Mouse (Mus musculus) right cerebral cortex, adult 2 months (tissue): ENCODE data around the gene Thra.

Source experiments
- DNase-seq, 2 experiments: peaks; one replicate each; pipeline ENCODE4 v3.0.0; 2021 to 2022; ENCODE audit warnings: low spot score in 2 of 2

The Thra gene

DNA sequence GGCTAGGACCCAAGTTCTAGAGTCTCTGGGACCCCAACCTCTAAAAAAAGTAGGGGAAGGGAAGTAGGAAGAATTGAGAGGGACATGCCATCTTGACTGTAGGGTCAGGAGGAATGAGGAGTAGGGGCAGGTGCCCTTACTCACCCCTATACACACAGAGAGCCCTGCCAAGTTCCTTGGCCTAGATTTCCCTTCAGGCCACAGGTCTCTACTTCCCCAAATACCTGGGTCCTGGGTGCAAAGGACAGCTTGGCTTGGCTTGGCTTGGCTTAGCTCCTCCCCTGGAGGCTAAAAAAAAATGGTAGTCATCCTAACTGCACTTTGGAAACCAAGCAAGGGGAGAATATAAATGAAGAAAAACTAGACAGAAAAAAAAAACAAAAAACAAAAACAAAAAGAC lies 24.3 kb downstream of the Thra start:
- no peak for DNase-seq

DNA sequence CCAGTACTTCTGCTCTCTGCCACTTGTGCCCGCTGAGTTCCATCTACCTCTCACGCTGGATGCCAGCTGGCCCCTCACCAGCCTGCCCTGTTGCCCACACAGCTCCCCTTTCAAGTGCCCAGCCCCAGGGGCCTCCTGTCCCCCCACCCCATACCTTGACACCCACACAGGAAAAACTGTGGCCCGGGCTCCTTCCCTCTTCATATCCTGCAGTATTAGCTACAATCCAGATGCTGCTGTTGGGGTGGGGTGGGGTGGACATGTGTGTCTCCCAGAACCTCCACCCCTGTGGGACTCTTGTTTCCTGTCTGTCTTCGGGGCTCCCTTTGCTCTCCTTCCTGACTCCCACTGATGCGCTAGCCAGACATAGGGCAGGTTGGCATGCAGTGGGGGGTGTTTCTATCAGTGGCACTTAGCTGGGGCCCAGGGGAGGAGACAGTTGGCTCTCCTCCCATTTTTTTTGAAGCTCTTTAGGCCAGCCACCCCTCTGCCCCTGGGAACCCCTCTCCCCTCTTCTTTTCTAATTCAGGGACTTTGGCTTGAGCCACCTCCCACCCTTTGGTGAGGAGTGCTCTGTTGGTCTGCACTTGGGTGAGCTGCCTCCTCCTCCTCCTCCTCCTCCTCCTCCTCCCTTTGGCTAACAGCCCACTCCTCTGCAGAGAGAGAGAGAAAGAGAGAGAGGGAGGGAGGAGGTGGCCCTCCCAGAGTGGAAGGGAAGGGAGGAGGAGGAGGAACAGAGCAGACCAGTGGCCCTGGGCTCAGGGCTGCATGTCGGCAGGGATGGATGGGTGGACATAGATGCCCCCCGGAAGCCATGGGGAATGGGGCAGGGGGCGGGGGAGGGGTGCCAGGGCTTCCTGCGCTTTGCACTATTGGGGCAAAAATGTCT lies 25.2 kb downstream of the Thra start:
- no peak for DNase-seq

DNA sequence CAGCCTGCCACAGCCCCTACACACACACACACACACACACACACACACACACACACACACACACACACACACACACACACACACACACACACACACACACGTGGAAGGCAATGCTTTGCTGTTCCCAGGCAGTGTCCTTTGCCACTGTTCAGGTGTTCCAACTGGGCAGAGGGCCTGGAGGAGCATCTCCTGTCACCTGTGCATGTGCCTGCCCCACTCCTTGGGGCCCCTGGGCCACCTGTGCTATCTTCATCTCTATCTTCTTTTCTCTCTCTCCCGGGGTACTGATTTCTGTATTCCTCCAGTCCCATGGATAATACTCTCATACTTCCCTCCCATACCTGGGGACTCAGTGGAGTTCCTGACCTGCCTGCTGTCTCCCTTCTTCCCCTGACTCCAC lies 25.9 kb downstream of the Thra start:
- DNase-seq = no peak

DNA sequence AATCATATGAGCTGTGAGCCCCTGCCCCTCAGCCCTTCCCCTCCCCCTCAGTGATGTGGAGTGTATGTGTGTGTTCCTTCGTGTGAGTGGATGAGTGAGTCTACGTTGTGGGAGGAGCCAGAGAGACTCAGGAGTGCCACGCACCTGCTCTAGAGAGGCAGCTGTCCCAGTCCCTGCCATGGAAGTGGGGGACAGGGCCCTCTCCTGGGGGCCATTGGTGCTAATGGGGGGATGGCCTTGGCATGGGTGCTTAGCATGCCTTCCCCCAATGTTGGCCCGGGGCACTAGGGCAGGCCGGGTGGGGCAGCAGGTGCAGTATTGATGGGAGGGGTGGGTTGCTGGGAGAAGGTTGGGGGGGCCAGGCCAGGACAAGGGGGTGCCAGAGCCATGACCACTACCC lies 26.4 kb downstream of the Thra start:
- no peak for DNase-seq

DNA sequence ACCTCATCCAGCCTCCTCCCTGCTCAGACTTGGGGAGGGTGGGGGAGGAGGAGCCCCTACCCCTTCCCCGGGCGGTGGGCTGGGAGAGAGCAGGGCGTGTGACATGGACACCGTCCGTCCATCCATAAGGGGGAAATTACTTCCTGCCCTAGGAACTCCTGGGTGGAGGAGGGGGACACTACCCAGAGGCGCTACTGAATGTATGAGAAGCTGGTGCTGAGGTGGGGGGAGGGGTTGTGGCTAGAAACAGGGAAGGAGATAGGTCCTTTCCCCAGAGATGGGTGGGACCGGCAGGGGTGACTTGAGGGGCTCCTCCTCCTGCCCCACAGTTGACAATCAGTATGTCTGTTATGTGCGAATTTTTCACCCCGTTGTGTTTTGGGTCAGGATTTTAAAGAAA lies 26.8 kb downstream of the Thra start:
- DNase-seq = peak; percentile 50 to 61

DNA sequence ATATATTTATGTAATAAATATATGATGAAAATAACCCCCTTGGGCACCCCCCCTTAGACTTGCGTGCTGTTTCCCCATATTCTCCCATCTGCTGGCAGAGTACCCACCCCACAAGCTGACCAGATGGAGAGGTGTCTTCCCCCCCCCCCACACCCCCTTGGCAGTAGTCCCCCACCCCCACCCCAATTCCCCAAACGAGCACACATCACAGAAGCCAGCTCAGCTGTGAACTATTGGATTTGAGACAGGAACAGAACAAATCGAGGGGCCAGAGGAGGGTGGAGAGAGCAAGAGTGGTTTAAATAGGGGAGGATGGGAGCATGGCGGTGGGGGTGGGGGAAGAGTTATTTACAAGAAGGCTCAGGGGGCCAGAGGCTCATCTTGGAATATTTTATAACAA lies 27.3 kb downstream of the Thra start:
- DNase-seq = no peak

DNA sequence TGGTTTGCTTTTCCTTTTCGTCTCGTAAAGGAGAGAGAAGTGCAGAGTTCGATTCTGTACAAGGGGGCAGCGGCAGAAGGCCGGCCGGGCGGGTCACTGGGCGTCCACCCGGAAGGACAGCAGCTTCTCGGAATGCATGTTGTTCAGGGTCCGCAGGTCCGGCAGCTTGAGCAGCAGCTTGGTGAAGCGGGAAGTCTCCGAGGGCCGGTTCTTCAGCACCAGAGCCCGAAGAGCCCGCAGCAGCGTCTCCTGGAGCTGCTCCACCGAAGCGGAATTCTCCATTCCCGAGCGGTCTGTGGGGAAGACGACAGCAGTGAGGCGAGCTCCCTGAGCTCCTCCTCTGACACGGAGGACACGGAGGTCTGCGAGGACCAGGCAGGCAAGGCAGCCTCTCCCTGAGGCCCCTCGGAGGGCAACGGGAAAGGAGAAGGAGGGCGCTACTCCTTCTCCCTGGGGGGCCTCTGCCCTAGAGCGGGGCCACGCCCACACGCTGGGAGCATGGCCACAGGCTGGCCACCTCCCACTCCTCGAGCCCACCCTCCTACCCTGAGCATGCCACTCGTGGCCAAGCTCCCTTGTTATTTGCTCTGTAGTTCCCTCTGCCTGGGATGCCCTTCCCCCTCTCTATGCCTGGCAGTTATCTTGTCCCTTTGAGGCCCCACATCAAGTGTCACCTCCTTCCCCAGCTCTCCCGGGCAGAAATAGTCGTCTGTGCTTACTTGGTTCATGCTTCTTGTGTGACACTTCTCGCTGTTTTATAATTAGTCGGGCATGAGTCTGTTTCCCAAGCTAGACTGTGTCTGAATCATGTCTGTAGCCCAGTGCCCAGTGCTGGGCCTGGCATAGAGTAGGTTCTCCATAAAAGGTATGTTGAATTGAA lies 27.9 kb downstream of the Thra start:
- peak; percentile 51 to 54 for DNase-seq

DNA sequence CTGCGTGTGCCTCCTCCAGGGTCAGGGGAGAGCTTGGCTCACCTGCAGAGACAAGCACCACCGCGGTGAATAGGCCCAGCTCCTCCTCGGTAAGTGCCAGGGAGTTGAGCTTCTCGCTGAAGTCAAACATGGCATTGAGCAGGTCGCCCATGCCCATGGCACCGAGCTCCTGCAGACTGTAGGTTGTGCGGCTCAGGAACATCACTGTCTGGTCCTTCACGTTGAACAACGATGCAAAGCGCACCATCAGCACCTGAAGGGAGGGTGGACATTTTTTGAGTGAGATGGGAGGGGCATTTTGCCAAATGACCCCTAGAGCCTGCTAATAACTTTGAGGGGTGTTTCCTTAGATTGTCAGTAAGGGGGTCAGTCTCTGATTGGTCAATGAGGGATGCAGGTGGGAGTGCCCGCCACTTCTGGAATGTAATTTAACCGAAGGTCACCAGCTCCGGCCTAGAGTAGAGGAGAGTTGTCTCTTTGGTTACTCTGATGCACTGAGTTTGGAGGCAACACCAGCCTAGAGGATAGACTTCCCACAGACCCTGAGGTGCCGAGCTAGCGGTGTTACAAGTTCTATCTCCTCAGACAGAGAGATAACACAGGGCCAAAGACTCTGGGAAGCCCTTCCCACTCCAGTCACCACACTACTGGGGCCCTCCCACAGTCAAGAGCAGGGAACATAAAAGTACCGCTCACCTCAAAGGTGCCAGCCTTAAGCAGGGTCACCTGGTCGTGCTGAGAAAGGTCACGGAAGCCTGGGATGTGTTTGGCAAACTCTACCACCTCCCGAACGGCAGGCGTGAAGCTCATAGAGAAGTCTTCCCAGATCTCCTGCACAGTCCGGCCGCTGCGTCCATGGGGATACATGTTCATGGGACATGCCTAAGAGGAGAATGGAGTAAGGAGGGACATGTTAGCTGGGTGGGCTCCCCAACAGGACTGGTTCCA lies 28.8 kb downstream of the Thra start:
- DNase-seq = no peak

DNA sequence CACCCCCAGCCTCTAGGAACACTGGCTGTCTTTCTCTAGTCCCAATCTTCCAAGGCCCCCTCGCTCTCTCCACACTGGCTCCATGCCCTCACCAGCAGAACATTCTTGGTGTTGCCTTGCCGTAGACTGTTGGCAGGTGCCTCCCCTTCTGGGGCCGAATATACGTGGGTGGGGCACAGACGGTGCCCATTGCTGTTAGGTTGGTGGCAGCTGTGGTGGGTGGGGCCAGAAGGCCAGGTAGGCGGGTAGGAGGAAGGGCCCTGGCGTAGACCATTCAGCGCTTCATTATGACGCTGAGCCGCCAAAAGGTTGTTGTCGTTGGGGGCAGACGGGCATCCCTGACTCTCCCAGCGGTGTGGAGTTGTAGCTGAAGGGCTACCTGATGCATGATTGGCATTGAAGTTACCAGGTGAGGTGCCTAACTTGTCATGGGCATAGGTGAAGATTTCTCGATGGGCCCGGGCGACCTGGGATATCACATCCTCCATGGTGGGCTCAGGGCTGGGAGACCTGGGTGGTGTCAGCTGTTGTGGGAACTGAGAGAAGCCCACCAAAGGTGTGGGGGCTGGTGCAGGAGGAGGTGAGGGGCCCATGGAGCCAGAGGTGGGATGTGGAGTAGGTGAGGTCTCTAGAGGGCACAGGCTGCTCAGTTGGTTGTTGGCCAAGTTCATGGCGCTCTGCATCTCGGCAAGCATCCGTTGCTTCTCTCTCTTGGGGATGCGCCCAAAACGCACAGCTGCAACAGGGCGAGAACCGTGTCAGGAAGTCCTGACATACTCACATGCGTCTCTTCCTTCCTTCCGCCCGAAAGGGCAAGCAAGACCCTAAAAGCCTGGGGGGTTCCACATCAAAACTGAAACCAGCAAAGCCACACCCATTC lies 29.9 kb downstream of the Thra start:
- peak; percentile 78 for DNase-seq

DNA sequence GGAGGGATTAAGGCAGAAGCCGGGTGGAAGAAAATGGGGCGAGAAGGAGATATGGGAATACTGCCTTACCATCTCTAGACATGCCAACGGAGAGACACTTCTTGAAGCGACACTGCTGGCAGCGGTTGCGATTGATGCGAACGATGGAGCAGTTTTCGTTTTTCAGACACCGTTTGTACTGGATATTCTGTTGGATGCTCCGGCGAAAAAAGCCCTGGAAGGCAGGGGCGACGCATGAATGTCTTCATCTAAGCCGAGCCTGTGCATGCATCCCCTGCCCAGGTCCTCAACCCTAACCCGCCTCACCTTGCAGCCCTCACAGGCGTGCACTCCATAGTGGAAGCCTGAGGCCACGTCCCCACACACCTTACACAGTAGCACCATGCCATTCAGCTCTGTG lies 30.7 kb downstream of the Thra start:
- DNase-seq = peak in 1 of 2 experiments; percentile 34

DNA sequence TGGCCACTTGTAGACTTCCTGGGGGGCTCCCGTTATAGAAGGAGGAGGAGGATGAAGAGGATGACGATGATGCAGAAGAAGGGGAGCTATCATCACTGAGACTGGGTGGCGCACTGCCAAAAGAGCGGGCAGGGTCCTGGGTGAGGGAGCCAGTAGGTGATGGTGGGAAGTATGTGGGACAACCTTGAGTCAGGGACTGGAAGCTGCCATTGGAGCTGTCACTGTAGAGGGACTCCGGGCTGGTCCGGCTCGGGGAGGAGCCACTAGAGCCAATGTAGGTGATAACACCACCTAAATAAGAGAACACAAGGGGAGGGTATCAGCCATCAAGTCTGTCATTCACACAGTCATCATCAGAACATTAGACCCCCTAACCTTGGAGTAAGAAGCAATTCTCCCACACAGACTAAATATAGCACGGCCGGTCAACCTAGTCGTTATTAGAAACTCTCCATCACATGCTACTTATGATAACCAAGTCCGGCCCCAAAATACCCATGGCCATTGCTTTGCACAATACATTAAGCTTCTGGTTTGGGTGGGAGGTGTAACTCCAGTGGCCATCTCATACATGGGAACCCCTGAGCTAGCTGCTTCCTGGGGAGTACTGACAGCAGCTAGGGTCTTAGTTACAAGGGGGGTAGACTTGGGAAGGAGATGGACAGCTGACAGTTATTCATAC lies 31.5 kb downstream of the Thra start:
- peak in 1 of 2 experiments; percentile 47 for DNase-seq

DNA sequence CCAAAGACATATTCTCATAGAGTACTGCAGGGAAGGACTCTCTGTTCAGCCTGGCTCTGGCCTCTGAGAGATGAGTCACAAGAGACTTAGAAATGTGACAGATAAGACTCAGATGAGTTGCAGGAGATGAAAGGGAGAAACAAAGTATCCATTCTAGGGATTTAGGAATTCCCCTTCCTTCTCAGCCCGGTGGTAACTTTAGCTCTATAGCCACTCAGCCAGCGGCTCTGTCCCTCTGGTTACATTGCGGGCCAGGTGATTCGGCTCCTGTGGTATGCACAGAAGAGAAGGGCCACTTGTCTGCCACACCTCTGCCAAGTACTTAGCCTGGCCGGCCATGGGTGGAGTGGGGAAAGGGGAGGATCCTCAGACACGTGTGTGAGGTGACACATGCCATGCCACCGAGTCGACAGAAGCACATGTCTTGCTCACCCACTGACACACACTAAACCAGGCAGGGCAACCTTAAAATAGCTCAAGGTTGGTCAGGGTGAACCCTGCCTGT lies 32.3 kb downstream of the Thra start:
- DNase-seq = peak; percentile 39 to 52

DNA sequence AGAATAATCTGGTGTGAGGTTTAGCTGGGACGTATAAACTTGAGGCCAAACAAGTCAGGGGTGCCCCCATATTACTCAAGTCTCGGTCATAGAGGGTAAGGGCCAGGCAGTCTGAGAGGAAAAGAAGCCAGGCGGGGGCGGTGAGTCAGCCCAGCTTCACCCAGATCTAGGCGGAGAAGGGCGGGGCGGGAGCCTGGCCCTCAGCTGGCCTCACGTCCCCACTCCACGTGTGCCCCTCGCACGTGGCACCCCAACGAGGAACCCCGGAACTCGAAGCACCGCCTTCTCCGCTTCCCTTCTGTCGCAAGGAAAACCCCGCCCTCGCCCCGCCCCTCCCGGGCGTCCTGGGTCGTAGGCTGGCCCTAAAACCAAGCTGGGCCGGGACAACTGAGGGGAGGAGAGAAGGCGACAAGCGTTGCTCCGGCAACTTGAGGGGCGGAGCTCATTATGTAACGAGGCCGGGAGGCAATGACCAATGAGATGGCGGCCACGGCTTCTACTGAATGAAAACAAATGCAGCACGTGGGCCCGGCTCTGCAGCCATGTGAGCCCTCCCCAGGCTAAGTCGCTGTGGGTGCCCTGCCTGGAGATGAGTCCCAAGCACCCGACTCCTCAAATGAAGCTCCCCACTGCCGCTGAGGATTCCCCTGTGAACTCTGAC lies 33.3 kb downstream of the Thra start:
- peak; percentile 99 to 100 for DNase-seq

DNA sequence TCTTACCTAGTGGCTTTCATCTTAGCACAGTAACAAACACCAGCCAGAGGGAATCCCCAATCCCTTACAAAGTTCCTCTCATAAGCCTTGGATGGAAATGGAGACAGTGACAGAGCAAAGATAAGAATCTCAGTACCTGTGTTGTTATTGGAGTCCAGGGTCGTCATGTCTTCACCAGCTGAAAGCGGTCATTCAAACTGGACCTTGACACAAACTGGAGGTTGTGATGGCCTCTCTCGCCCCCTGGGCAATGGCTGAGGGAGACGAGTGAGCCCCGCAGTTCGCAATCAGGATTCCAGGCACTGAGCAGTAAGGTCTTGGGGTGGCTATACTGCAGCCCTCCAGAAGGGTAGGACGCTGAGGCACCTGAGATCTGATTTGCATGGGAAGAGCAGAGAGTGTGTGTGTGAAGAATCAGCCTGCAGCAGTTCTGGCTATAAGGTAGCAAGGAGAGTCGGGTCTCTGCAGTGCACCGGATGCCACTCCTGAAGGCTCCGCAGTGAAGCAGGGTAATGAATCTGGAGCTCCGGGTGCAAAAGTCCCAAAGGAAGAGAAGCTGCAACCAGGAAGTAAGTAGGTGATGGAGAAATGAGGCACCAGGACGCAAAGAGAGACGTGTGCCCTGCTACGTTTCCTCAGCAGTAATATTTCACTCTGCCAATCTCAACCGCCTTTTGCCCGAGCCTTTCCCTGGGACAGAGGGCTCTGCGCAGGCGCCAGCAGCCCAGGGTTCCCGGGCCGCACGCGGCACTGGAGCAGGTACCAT lies 34.3 kb downstream of the Thra start, which contains the start of gene Nr1d1:
TSS of gene Nr1d1 (minus strand) at position 752 of the 766 bp plus-strand sequence.
- DNase-seq = no peak

DNA sequence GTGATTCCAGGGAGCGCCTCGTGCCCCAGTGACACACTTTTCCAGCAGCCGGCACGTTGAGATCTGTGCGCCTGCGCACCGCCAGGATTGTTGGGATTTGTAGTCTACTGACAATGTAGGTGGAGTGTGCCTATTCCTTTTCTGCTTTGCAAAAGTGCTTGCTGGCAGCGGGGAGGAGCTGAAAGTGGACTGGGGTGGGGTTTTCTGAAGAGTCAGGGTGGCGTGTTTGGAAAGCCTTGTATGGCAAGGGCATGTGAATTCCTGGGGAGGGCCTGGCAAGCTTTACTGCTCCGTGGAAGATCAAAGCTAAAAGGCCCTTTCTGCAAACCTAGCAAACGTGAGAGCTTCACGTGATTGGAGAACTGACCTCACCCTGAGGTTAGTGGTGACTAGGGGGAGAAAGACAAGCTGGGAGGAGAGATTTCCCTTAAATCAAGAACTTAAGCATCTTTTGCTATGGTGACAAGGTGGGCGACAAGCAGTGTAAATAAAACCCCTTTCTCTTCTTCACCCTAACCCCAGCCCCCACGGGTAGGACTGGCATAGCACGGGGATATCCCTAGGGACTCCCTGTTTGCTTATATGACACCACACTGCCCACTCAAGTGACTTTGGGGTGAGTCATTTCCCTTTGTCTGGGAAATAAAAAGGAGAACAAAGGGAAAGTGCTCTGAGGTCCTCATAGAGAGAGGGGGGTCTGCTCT lies 35.1 kb downstream of the Thra start:
- DNase-seq = peak; percentile 100

DNA sequence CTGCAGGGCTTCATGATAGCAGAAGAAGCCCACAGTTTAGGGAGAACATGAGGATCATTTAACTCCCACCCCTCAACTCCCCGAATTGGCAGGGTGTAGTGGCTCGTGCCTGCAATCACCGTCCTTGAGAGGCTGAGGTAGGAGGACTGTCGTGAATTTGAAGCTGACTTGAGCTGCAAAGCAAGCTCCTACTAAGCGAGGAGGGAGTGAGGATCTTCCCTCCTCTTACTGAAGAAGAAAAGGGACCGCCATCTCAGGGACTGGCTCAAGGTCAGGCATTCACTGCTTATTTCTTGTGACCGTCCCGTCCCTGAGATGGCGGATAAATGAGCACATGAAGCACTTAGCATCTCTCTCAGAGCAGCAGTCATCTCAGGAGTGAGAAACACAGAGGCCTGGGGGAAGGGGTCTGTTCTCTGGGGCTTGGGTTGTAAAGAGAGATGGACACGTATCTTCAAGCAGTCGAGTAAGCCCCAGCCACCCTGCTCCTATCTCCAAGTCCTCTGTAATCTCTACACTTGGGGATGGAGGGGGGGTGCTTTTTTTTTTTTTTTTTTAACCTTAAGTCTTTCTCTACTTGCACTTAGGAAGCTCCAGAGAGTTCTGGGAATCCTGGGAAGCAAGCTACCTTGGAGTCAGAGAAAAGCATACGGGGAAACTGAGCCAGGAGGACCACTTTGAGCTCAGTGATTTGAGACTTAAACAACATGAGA lies 35.8 kb downstream of the Thra start:
- DNase-seq = no peak
